Mouse (Mus musculus) olfactory bulb, adult 2 months (tissue): ENCODE measurements around the gene Hcn4. TPM values are rescaled to one million over a fixed set of nuclear protein-coding genes. Genes with fewer than 3 reads are reported as not detected.

Source experiments
- H3K27ac ChIP-seq: fragments of 200-500 bp; 2 replicates; pipeline ENCODE4 v1.5.1; 2012; ENCODE audit warnings: low read depth, low read length; ENCODE audit not compliant: insufficient read depth
- H3K4me1 ChIP-seq: fragments of 200-500 bp; 2 replicates; pipeline ENCODE4 v1.6.1; 2012; ENCODE audit warnings: low read length; ENCODE audit not compliant: control insufficient read depth, insufficient read depth
- H3K4me3 ChIP-seq: fragments of 200-500 bp; 2 replicates; pipeline ENCODE4 v1.5.1; 2012; ENCODE audit warnings: mild to moderate bottlenecking, low read depth, low read length, moderate library complexity; ENCODE audit not compliant: insufficient read depth
- CTCF ChIP-seq: fragments of 200-500 bp; IDR thresholded peaks from 2 replicates; pipeline ENCODE4 v1.5.1; 2012; ENCODE audit warnings: low read depth, mild to moderate bottlenecking, low read length, moderate library complexity; ENCODE audit not compliant: insufficient read depth
- POLR2A ChIP-seq: fragments of 200-500 bp; IDR thresholded peaks from 2 replicates; pipeline ENCODE4 v1.6.1; 2012; ENCODE audit warnings: mild to moderate bottlenecking, low read depth, low read length, moderate library complexity; ENCODE audit not compliant: insufficient read depth
- whole genome bisulfite sequencing: fragments of 180-500 bp; shearing (Covaris S2); methylation state at CpG from one replicate; pipeline ENCODE4 v1.1.7; 2018; 5-methylcytosine and 5-hydroxymethylcytosine counted together
- polyA plus RNA-seq: library from polyadenylated mRNA; stranded (reverse); fragments of >200 nt; gene quantifications from 2 replicates; pipeline ENCODE4 v1.2.4, GENCODE M21; 2012; ENCODE audit warnings: low replicate concordance; ENCODE audit not compliant: missing spikeins, insufficient read depth, insufficient read length

The Hcn4 gene
- polyA plus RNA-seq, 1 experiment = not detected

- no peak for TF ChIP-seq CTCF
- TF ChIP-seq POLR2A = no peak
- H3K27ac ChIP-seq = no peak overlapping the region
- no peak overlapping the region for H3K4me3 ChIP-seq
- WGBS = 84% methylated on average over 3 of the region's 3 CpGs
- H3K4me1 ChIP-seq = peaks cover 32% of the 10 kb centered on the region
Measured at GRCm38 (mm10) chr9:58844597-58844996, 21.4 kb downstream of the Hcn4 start.

- Histone ChIP-seq H3K4me1 (peaks cover 40% of the 10 kb centered on the region), H3K4me3 (no peak overlapping the region), H3K27ac (no peak overlapping the region)
- TF ChIP-seq CTCF = no peak
- TF ChIP-seq POLR2A = no peak
- 40% methylated on average over 3 of the region's 3 CpGs for WGBS
Measured at GRCm38 (mm10) chr9:58847008-58847407, 23.8 kb downstream of the Hcn4 start.

- no peak for TF ChIP-seq CTCF
- TF ChIP-seq POLR2A = no peak
- Histone ChIP-seq H3K4me3 (no peak overlapping the region), H3K4me1 (peaks cover 37% of the 10 kb centered on the region), H3K27ac (no peak overlapping the region)
- WGBS = 79% methylated on average over 7 of the region's 7 CpGs
Measured at GRCm38 (mm10) chr9:58847676-58848075, 24.5 kb downstream of the Hcn4 start.

- WGBS = 65% methylated on average over 13 of the region's 13 CpGs
- Histone ChIP-seq H3K4me1 (peaks cover 46% of the 10 kb centered on the region), H3K27ac (no peak overlapping the region), H3K4me3 (no peak overlapping the region)
- TF ChIP-seq CTCF (no peak), POLR2A (no peak)
Measured at GRCm38 (mm10) chr9:58849576-58850315, 26.5 kb downstream of the Hcn4 start.

- 74% methylated on average over 3 of the region's 3 CpGs for WGBS
- H3K27ac ChIP-seq = no peak overlapping the region
- TF ChIP-seq CTCF (no peak), POLR2A (no peak)
Measured at GRCm38 (mm10) chr9:58854931-58855330, 31.7 kb downstream of the Hcn4 start.

GRCm38 (mm10) chr9:58859080-58859635 is 35.9 kb downstream of the Hcn4 start:
- H3K4me1 ChIP-seq = peaks cover 27% of the 10 kb centered on the region
- 65% methylated on average over 30 of the region's 30 CpGs for WGBS
- no peak overlapping the region for H3K4me3 ChIP-seq
- TF ChIP-seq POLR2A (no peak), CTCF (no peak)
- H3K27ac ChIP-seq = no peak overlapping the region

More at GRCm38 (mm10) chr9:58854931-58855330, 31.7 kb downstream of the Hcn4 start:
- Histone ChIP-seq H3K4me1 (peaks cover 40% of the 10 kb centered on the region), H3K4me3 (no peak overlapping the region)

GRCm38 (mm10) chr9:58863826-58864225 is 40.6 kb downstream of the Hcn4 start:
- H3K4me1 ChIP-seq = peaks cover 26% of the 10 kb centered on the region
- H3K4me3 ChIP-seq = no peak overlapping the region
- 41% methylated on average over 7 of the region's 7 CpGs for WGBS
- no peak for TF ChIP-seq POLR2A
- TF ChIP-seq CTCF = no peak
- no peak overlapping the region for H3K27ac ChIP-seq

GRCm38 (mm10) chr9:58871141-58871540 is 47.9 kb downstream of the Hcn4 start:
- Histone ChIP-seq H3K27ac (no peak overlapping the region), H3K4me3 (no peak overlapping the region), H3K4me1 (no peaks in the 10 kb centered on the region)
- 87% methylated on average over 10 of the region's 10 CpGs for WGBS
- no peak for TF ChIP-seq CTCF
- no peak for TF ChIP-seq POLR2A

GRCm38 (mm10) chr9:58873541-58874324 is 50.5 kb downstream of the Hcn4 start:
- WGBS = 44% methylated on average over 10 of the region's 10 CpGs

More at GRCm38 (mm10) chr9:58873541-58874324, 50.5 kb downstream of the Hcn4 start:
- 0 out of 2 replicates have a peak, but pooled peaks have one; percentile 17 for TF ChIP-seq CTCF
- TF ChIP-seq POLR2A = no peak
- Histone ChIP-seq H3K4me1 (no peaks in the 10 kb centered on the region), H3K4me3 (no peak overlapping the region), H3K27ac (no peak overlapping the region)
